Mouse (Mus musculus): ENCODE results near the gene Olfr310.

The Olfr310 gene

GRCm38 (mm10) chr7:86277072-86277471, at the start of gene Olfr310:
TSS of gene Olfr310 (minus strand) at chr7:86277172.
- no peak for DNase-seq

GRCm38 (mm10) chr7:86325530-86325929, 48.6 kb upstream of the Olfr310 start, which contains the start of gene Olfr308:
TSS of gene Olfr308 (minus strand) at chr7:86325630.
- no peak for DNase-seq

- no peak for DNase-seq
Measured at GRCm38 (mm10) chr7:86321323-86321722, 44.4 kb upstream of the Olfr310 start.

- no peak for DNase-seq
Measured at GRCm38 (mm10) chr7:86313608-86314007, 36.6 kb upstream of the Olfr310 start, which contains the start of gene Olfr309. TSS of gene Olfr309 (minus strand) at chr7:86313708.

- no peak for DNase-seq
Measured at GRCm38 (mm10) chr7:86246208-86246607, 30.8 kb downstream of the Olfr310 start, which contains the start of gene Vmn2r76. TSS of gene Vmn2r76 (minus strand) at chr7:86246308.

Data from cerebellum, postnatal 14 days (tissue).